Mouse (Mus musculus) kidney, postnatal 0 days (tissue): ENCODE measurements around the gene Fgfr2. TPM values are rescaled to one million over a fixed set of nuclear protein-coding genes. Genes with fewer than 3 reads are reported as not detected.

Source experiments
- ATAC-seq: fragments of 200-750 bp; cut with Nextera tagmentation; replicated peaks from 2 replicates; pipeline ENCODE4 v1.8.0; 2017; ENCODE audit warnings: low read depth, moderate number of reproducible peaks, moderate TSS enrichment, moderate library complexity; ENCODE audit not compliant: low FRiP score
- DNase-seq: peaks from one replicate; pipeline ENCODE4 v3.0.0-alpha.2; 2016; ENCODE audit warnings: low spot score
- H3K27ac ChIP-seq: fragments of 300-500 bp; sonication (generic); 2 replicates; pipeline ENCODE4 v1.5.1; 2014; ENCODE audit warnings: mild to moderate bottlenecking
- H3K27me3 ChIP-seq: fragments of 300-500 bp; sonication (generic); 2 replicates; pipeline ENCODE4 v1.6.1; 2014; ENCODE audit warnings: low read length, mixed read lengths; ENCODE audit not compliant: insufficient read depth
- H3K36me3 ChIP-seq: fragments of 300-500 bp; sonication (generic); 2 replicates; pipeline ENCODE4 v1.6.1; 2014; ENCODE audit warnings: low read length, mixed read lengths; ENCODE audit not compliant: insufficient read depth
- H3K4me1 ChIP-seq: fragments of 300-500 bp; sonication (generic); replicated peaks from 2 replicates; pipeline ENCODE4 v1.6.1; 2014; ENCODE audit warnings: antibody characterized with exemption, low read length, mixed read lengths; ENCODE audit not compliant: insufficient read depth
- H3K4me2 ChIP-seq: fragments of 300-500 bp; sonication (generic); 2 replicates; pipeline ENCODE4 v1.6.1; 2014; ENCODE audit warnings: mild to moderate bottlenecking, low read length, moderate library complexity, mixed read lengths
- H3K4me3 ChIP-seq: fragments of 300-500 bp; sonication (generic); replicated peaks from 2 replicates; pipeline ENCODE4 v1.5.1; 2014; ENCODE audit warnings: low read depth, low read length
- H3K9ac ChIP-seq: fragments of 300-500 bp; sonication (generic); 2 replicates; pipeline ENCODE4 v1.6.1; 2014; ENCODE audit warnings: low read depth, low read length
- H3K9me3 ChIP-seq: fragments of 300-500 bp; sonication (generic); replicated peaks from 2 replicates; pipeline ENCODE4 v1.6.1; 2016; ENCODE audit warnings: low read length, inconsistent platforms, mixed read lengths
- CTCF ChIP-seq: IDR thresholded peaks from 2 replicates; pipeline ENCODE4 v1.5.1; 2016; ENCODE audit warnings: antibody characterized with exemption, low read depth, mild to moderate bottlenecking, moderate library complexity
- WGBS: fragments of 180-500 bp; shearing (Covaris S2); extraction: QIAGEN DNeasy Blood & Tissue Kit; methylation state at CpG from one replicate; pipeline ENCODE4 v1.1.7; 2014; 5-methylcytosine and 5-hydroxymethylcytosine counted together
- polyA plus RNA-seq: library from polyadenylated mRNA; unstranded; fragments of >200 nt; fragmentation: Nextera tagmentation; extraction: Ambion mirVana; gene quantifications from 2 replicates; pipeline ENCODE4 v1.2.1, GENCODE M21; 2015

The Fgfr2 gene
- polyA plus RNA-seq, 1 experiment from 2014 or later = 79.8 TPM

GRCm38 (mm10) chr7:132801509-132801908 lies 321.6 kb downstream of the Fgfr2 start:
- DNase-seq (no peak), ATAC-seq (no peak)
- 81% methylated on average over 5 of the region's 5 CpGs for WGBS
- no peak for TF ChIP-seq CTCF
- H3K9me3 ChIP-seq = no peaks in the 10 kb centered on the region
- H3K9ac ChIP-seq = no peak overlapping the region
- H3K4me1 ChIP-seq = peaks cover 41% of the 10 kb centered on the region
- no peak overlapping the region for H3K4me3 ChIP-seq
- 0 out of 2 replicates have a peak, but pooled peaks cover 2% of the 10 kb centered on the region for H3K36me3 ChIP-seq
- peak overlapping the region; percentile 68 for H3K27ac ChIP-seq
- no peak overlapping the region for H3K4me2 ChIP-seq
- no peaks in the 10 kb centered on the region for H3K27me3 ChIP-seq

GRCm38 (mm10) chr7:132800868-132801267 lies 322.3 kb downstream of the Fgfr2 start:
- H3K27ac ChIP-seq = peak overlapping the region; percentile 68
- no peak for DNase-seq

DNA sequence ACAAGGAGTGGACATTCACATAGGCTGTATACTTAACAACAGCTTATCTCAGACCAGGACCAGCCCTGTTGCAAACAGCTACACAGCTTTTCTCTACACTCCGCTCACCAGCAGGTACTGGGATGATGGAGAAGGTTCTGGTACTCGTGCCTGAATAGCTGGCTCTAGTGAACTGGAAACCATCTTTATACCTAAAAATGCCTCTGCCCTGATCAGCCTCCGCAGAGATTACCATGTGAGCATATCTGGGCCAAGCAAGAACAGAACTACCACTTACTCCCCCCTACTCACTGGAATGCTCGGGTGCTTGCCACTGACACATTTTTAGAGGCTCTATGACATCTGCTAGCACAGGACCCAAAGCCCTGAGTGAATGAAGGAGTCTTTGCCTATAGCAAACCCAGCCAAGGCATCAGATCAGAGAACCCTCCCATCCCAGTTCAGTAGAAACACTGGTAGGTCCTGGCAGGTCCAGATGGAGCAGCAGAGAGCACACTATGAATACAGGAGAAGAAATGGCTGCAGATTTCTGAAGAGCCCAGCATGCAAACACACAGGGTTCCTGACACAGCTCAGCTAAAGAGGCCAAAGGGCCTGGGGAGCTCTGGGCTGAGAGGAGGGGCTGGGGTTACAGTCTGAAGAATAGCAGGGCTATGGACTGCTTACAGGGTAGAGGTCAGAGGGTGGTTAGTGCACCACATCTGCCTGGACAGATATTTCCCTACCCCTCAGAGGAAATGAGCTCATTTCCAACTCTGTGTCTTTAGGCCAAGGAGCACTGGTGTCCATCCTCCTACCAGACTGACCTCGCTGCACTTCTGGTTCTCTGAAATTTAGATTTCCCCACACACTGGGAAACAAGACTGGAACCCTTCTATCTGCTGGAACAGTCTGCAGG lies 323.8 kb downstream of the Fgfr2 start:
- 73% methylated on average over 5 of the region's 5 CpGs for WGBS
- Histone ChIP-seq H3K27me3 (no peaks in the 10 kb centered on the region), H3K27ac (peak overlapping the region; percentile 68; the same call in 1 of the 2 replicates), H3K9ac (no peak overlapping the region), H3K9me3 (no peaks in the 10 kb centered on the region), H3K36me3 (0 out of 2 replicates have a peak, but pooled peaks cover 2% of the 10 kb centered on the region), H3K4me3 (no peak overlapping the region), H3K4me1 (peaks cover 33% of the 10 kb centered on the region), H3K4me2 (no peak overlapping the region)
- peak; percentile 33; the same call in 1 of the 2 replicates for TF ChIP-seq CTCF
- peak; percentile 31 for DNase-seq
- no peak for ATAC-seq

More at GRCm38 (mm10) chr7:132800868-132801267, 322.3 kb downstream of the Fgfr2 start:
- ATAC-seq = no peak
- 64% methylated on average over 10 of the region's 10 CpGs for WGBS
- no peak for TF ChIP-seq CTCF
- H3K9ac ChIP-seq = no peak overlapping the region
- no peaks in the 10 kb centered on the region for H3K9me3 ChIP-seq
- no peak overlapping the region for H3K4me3 ChIP-seq
- 0 out of 2 replicates have a peak, but pooled peaks cover 2% of the 10 kb centered on the region for H3K36me3 ChIP-seq
- H3K4me1 ChIP-seq = peaks cover 35% of the 10 kb centered on the region
- H3K4me2 ChIP-seq = no peak overlapping the region
- no peaks in the 10 kb centered on the region for H3K27me3 ChIP-seq

GRCm38 (mm10) chr7:132795141-132795540 lies 328.0 kb downstream of the Fgfr2 start:
- WGBS = 88% methylated on average over 5 of the region's 5 CpGs
- Histone ChIP-seq H3K4me2 (no peak overlapping the region), H3K9me3 (no peaks in the 10 kb centered on the region), H3K36me3 (no peaks in the 10 kb centered on the region), H3K9ac (no peak overlapping the region), H3K4me1 (peaks cover 17% of the 10 kb centered on the region; the same call in 1 of the 2 replicates), H3K4me3 (no peak overlapping the region), H3K27me3 (no peaks in the 10 kb centered on the region), H3K27ac (no peak overlapping the region)
- no peak for TF ChIP-seq CTCF
- DNase-seq = no peak
- ATAC-seq = no peak

DNA sequence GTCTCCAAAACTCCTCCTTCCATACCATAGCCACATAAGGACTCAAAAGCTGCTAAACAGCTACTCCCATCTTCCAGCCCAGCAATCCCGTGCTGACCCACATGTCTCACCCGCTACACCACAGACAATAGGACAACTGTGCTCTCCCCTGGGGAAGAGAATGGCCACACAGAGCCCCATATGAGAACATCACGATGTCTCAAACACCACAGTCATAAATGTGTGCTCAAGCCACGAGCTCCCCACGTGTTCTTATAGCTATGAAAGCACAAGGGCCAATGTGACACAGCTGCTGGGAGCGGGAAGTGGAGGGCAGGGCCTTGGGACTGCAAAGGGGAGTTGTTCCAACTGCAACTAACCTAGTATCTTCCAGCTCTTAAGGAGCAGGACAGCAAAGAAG lies 329.7 kb downstream of the Fgfr2 start:
- Histone ChIP-seq H3K27me3 (no peaks in the 10 kb centered on the region), H3K4me3 (no peak overlapping the region), H3K27ac (no peak overlapping the region), H3K4me1 (0 out of 2 replicates have a peak, but pooled peaks cover 12% of the 10 kb centered on the region), H3K36me3 (no peaks in the 10 kb centered on the region), H3K9me3 (no peaks in the 10 kb centered on the region), H3K4me2 (no peak overlapping the region), H3K9ac (no peak overlapping the region)
- ATAC-seq = no peak
- TF ChIP-seq CTCF = no peak
- DNase-seq = peak; percentile 61
- WGBS = 44% methylated on average over 6 of the region's 6 CpGs

- 84% methylated on average over 14 of the region's 14 CpGs for WGBS
- no peak overlapping the region for H3K27ac ChIP-seq
- no peaks in the 10 kb centered on the region for H3K27me3 ChIP-seq
- no peak overlapping the region for H3K4me3 ChIP-seq
- no peak for TF ChIP-seq CTCF
- no peak overlapping the region for H3K4me2 ChIP-seq
- no peak for DNase-seq
- H3K4me1 ChIP-seq = peaks cover 24% of the 10 kb centered on the region; the same call in 1 of the 2 replicates
- H3K9ac ChIP-seq = no peak overlapping the region
- H3K9me3 ChIP-seq = no peaks in the 10 kb centered on the region
- no peaks in the 10 kb centered on the region for H3K36me3 ChIP-seq
- no peak for ATAC-seq
Measured at GRCm38 (mm10) chr7:132790447-132791219, 332.5 kb downstream of the Fgfr2 start.
